Mouse (Mus musculus) megakaryocyte, embryonic 14.5 days (primary cell): ENCODE measurements around the gene Glis2. TPM values are rescaled to one million over a fixed set of nuclear protein-coding genes. Genes with fewer than 3 reads are reported as not detected.

ENCODE experiments used
- H3K27me3 ChIP-seq: replicated peaks from 2 replicates; pipeline ENCODE3; 2012; ENCODE audit warnings: inconsistent platforms
- H3K36me3 ChIP-seq: replicated peaks from 2 replicates; pipeline ENCODE3; 2012; ENCODE audit warnings: low read length, inconsistent platforms, mixed read lengths
- H3K4me1 ChIP-seq: 2 replicates; pipeline ENCODE4 v1.6.1; 2012; ENCODE audit warnings: inconsistent platforms
- H3K4me3 ChIP-seq: replicated peaks from 2 replicates; pipeline ENCODE3; 2012; ENCODE audit warnings: moderate library complexity, mild to moderate bottlenecking, inconsistent platforms
- H3K9me3 ChIP-seq: 2 replicates; pipeline ENCODE4 v1.6.1; 2012; ENCODE audit warnings: inconsistent platforms
- FLI1 ChIP-seq: IDR thresholded peaks from 2 replicates; pipeline ENCODE4 v1.6.1; 2012; ENCODE audit warnings: low read length, inconsistent platforms, mixed read lengths
- GATA1 ChIP-seq: IDR thresholded peaks from 3 replicates; pipeline ENCODE4 v1.6.1; 2012; ENCODE audit warnings: mixed read lengths, low read length, inconsistent platforms, borderline replicate concordance
- polyA plus RNA-seq: library from polyadenylated mRNA; stranded (reverse); fragments of >175 nt; gene quantifications from 2 replicates; pipeline ENCODE4 v1.2.3, GENCODE M21; 2012; ENCODE audit warnings: low replicate concordance; ENCODE audit not compliant: insufficient read depth

The Glis2 gene
- polyA plus RNA-seq, 1 experiment, result 2.0 TPM

DNA sequence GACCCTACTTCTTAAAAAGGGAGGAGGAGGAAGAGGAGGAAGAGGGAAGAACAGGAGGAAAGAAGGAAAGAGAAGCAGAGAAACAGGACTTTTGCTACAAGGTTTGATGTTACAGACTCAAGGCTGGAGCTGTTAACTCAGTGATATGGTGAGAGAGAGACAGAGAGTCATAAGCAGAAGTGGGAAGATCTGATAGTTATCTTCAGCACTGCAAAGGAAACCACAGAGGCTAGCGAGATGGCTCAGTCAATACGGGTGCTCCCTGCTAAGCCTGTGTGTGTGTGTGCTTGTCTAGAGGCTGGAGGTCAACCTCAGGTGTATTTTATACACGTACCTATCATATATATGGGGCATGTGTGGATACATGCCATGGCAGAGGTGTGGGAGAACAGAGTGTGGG lies 10.7 kb upstream of the Glis2 start:
- no peaks in the 10 kb centered on the region for H3K36me3 ChIP-seq
- TF ChIP-seq FLI1 (no peak), GATA1 (no peak)
- H3K9me3 ChIP-seq, result no peaks in the 10 kb centered on the region
- peaks cover 3% of the 10 kb centered on the region for H3K27me3 ChIP-seq
- peaks cover 43% of the 10 kb centered on the region for H3K4me1 ChIP-seq
- peak overlapping the region; percentile 38 for H3K4me3 ChIP-seq

DNA sequence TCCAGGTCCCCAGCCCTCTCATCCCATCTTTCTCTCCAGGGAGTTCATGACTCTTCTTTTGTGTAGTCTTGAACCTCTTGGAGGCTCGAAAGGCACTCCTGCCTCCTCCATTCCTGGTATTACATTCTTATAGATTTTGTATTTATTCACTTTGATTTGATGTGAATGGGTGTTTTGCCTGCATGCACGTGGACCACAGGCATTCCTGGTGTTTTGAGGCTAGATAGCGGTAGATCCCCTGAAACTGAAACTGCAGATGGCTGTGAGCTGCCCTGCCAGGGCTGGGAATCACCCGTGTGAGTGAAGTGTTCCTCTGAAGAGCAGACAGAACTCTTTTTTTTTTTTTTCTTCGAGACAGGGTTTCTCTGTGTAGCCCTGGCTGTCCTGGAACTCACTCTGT lies 10.1 kb upstream of the Glis2 start:
- no peaks in the 10 kb centered on the region for H3K27me3 ChIP-seq
- H3K9me3 ChIP-seq, result no peaks in the 10 kb centered on the region
- H3K36me3 ChIP-seq, result no peaks in the 10 kb centered on the region
- H3K4me3 ChIP-seq, result peak overlapping the region; percentile 69
- no peak for TF ChIP-seq GATA1
- no peak for TF ChIP-seq FLI1
- H3K4me1 ChIP-seq, result peaks cover 40% of the 10 kb centered on the region

GRCm38 (mm10) chr16:4585642-4586530 lies 8.6 kb upstream of the Glis2 start:
- Histone ChIP-seq H3K27me3 (no peaks in the 10 kb centered on the region), H3K4me1 (peaks cover 40% of the 10 kb centered on the region), H3K9me3 (no peaks in the 10 kb centered on the region), H3K36me3 (no peaks in the 10 kb centered on the region), H3K4me3 (peak overlapping the region; percentile 91)
- TF ChIP-seq FLI1, result no peak
- TF ChIP-seq GATA1, result no peak

- peak overlapping the region; percentile 91 for H3K4me3 ChIP-seq
- peaks cover 40% of the 10 kb centered on the region for H3K4me1 ChIP-seq
- no peaks in the 10 kb centered on the region for H3K27me3 ChIP-seq
- TF ChIP-seq GATA1 (no peak), FLI1 (peak; percentile 45; the same call in 1 of the 2 replicates)
- no peaks in the 10 kb centered on the region for H3K36me3 ChIP-seq
- H3K9me3 ChIP-seq, result no peaks in the 10 kb centered on the region
Observed at GRCm38 (mm10) chr16:4586531-4587123, 7.9 kb upstream of the Glis2 start.

DNA sequence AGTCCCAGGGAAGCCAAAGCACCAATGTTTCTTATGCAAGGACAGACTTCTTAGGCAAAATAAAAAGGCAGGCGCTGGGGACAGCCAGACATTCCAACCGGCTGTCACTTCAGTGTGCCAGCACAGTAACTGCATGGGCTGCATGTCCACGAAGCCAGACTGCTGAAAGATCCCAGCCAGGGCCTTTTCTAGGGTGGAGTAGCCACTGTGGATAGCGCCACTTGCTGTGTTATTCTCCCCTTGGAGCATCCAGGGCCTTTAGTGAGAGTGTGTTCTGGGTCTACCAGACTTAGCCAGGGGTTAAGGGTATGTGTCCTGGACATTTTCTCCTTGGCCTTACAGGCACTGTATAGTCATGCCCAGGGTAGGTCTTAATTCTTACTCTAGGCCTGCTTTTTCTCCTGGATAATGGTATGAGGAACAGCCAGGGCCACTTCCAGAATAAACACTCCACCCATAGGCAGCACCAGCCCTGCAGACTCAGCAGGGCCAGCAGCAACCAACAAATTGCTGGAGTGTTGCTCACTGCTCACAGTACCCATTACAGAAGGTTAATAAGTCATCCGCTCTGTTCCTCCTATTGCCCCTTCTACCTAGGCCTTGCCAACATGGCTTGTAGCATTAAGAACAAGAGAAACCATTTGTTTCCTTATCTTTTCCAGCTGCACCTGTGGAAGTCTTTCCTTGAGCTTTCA lies 6.8 kb upstream of the Glis2 start:
- Histone ChIP-seq H3K27me3 (peaks cover 3% of the 10 kb centered on the region), H3K4me1 (peaks cover 40% of the 10 kb centered on the region), H3K36me3 (no peaks in the 10 kb centered on the region), H3K4me3 (peak overlapping the region; percentile 74), H3K9me3 (no peaks in the 10 kb centered on the region)
- no peak for TF ChIP-seq FLI1
- TF ChIP-seq GATA1, result no peak

DNA sequence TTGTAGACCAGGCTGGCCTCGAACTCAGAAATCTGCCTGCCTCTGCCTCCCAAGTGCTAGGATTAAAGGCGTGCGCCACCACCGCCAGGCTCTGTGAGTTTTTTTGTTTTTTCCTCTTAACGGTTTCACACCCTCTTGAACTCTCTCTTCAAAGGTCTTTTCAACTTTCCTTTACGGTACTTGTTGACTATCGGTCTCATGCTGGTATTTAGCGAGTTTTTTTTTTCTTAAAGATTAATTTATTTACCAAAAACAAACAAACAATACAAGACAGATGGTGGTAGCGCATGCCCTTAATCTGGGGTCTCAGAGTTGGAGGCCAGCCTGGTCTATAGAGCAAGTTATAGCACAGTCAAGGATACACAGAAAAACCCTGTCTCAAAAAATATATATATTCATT lies 4.3 kb upstream of the Glis2 start:
- Histone ChIP-seq H3K27me3 (peaks cover 26% of the 10 kb centered on the region), H3K9me3 (no peaks in the 10 kb centered on the region), H3K4me1 (peaks cover 44% of the 10 kb centered on the region), H3K36me3 (no peaks in the 10 kb centered on the region), H3K4me3 (no peak overlapping the region)
- no peak for TF ChIP-seq FLI1
- TF ChIP-seq GATA1, result no peak

GRCm38 (mm10) chr16:4592909-4593875 lies 1.3 kb upstream of the Glis2 start:
- H3K36me3 ChIP-seq, result no peaks in the 10 kb centered on the region
- peak overlapping the region; percentile 91 for H3K4me3 ChIP-seq
- H3K27me3 ChIP-seq, result peaks cover 55% of the 10 kb centered on the region
- TF ChIP-seq FLI1 (no peak), GATA1 (no peak)
- H3K4me1 ChIP-seq, result peaks cover 36% of the 10 kb centered on the region
- no peaks in the 10 kb centered on the region for H3K9me3 ChIP-seq

DNA sequence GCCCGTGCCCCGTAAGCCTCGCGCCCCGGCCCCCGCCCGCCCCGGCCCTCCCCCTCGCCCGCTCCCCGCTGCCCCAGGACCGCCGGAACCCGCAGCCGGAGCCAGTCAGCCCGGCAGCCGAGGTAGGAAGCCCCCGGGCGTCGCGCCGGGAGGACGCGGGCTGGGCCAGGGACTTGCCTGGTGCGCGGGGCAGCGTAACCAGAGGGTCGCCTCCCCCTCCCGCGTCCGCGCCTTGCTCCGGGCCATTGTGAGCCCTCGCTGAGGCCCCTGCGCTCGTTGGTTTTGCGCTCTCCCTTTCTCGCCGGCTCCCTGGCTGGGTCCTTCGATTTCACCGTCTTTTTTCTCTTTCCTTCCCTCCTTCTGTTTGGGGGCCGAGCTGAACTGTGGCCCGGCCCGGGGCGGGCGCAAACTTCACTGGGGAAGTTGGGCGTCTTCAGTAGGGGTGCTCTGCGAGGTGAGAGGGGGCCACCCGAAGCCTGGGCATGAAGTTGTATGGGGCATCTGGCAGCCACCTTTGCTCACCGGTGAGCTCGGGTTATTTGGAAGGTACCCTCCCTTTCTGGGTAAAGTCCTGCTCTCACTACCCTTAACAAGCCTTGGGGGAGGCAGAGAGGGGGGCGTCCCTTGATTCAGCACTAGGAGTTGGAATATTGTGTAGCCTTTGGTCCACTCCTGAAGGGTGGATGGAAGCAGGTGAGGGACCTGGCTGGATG lies 457 bp downstream of the Glis2 start:
- TF ChIP-seq FLI1 (no peak), GATA1 (no peak)
- Histone ChIP-seq H3K4me1 (peaks cover 46% of the 10 kb centered on the region), H3K27me3 (peaks cover 73% of the 10 kb centered on the region), H3K4me3 (peak overlapping the region; percentile 91), H3K9me3 (no peaks in the 10 kb centered on the region), H3K36me3 (no peaks in the 10 kb centered on the region)

GRCm38 (mm10) chr16:4595527-4595963 lies 1.0 kb downstream of the Glis2 start:
- Histone ChIP-seq H3K4me3 (peak overlapping the region; percentile 91), H3K27me3 (peaks cover 79% of the 10 kb centered on the region), H3K9me3 (no peaks in the 10 kb centered on the region), H3K4me1 (peaks cover 46% of the 10 kb centered on the region), H3K36me3 (no peaks in the 10 kb centered on the region)
- TF ChIP-seq FLI1 (no peak), GATA1 (no peak)
